Mouse (Mus musculus) stomach, postnatal 0 days (tissue): ENCODE data around the gene Ctnnd2.

ENCODE experiments used
- CTCF ChIP-seq: IDR thresholded peaks from 2 replicates; pipeline ENCODE4 v1.5.1; 2016; ENCODE audit warnings: antibody characterized with exemption, low read depth, mild to moderate bottlenecking, moderate library complexity
- EP300 ChIP-seq: optimal IDR thresholded peaks from 2 replicates; pipeline ENCODE3; 2016; ENCODE audit warnings: antibody characterized with exemption

DNA sequence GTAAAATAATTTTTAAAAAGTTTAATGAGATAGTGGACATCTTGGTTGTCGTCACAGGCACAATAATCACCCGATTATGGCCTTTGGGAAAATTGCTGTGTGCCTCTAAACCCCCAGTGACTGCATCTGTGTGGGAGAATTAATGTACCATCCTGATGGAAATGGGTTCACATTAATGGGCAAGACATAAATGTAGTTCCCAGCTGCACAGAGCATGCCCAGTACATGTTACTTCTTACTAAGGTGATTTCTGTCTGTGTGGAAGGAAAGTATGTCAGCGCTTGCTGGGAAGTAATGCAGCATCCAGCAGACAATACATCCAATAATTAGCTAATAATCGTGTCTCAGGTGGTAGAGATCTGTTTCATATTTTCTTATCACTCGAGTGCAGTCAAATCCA, 589.8 kb downstream of the Ctnnd2 start:
- TF ChIP-seq CTCF (no peak), EP300 (no peak)
